Mouse (Mus musculus) stomach, embryonic 16.5 days (tissue): ENCODE measurements around the gene Cacybp. TPM values are rescaled to one million over a fixed set of nuclear protein-coding genes. Genes with fewer than 3 reads are reported as not detected.

Experiments used
- ATAC-seq: fragments of 200-750 bp; cut with Nextera tagmentation; 2 replicates; pipeline ENCODE4 v1.8.0; 2017; ENCODE audit warnings: moderate number of reproducible peaks, moderate TSS enrichment; ENCODE audit not compliant: insufficient read depth, low FRiP score
- H3K27ac ChIP-seq: fragments of 300-500 bp; sonication (generic); 2 replicates; pipeline ENCODE4 v1.5.1; 2014; ENCODE audit warnings: low read length
- H3K27me3 ChIP-seq: fragments of 300-500 bp; sonication (generic); 2 replicates; pipeline ENCODE4 v1.6.1; 2014; ENCODE audit warnings: low read length, control low read depth, mixed read lengths; ENCODE audit not compliant: control insufficient read depth, insufficient read depth
- H3K36me3 ChIP-seq: fragments of 300-500 bp; sonication (generic); 2 replicates; pipeline ENCODE4 v1.6.1; 2014; ENCODE audit warnings: low read length; ENCODE audit not compliant: control insufficient read depth, insufficient read depth
- H3K4me1 ChIP-seq: fragments of 300-500 bp; sonication (generic); 2 replicates; pipeline ENCODE4 v1.6.1; 2014; ENCODE audit warnings: low read length, control low read depth, mixed read lengths; ENCODE audit not compliant: control insufficient read depth, insufficient read depth
- H3K4me2 ChIP-seq: fragments of 300-500 bp; sonication (generic); 2 replicates; pipeline ENCODE4 v1.6.1; 2014; ENCODE audit warnings: low read depth, low read length, mixed read lengths
- H3K4me3 ChIP-seq: fragments of 300-500 bp; sonication (generic); replicated peaks from 2 replicates; pipeline ENCODE4 v1.5.1; 2014; ENCODE audit warnings: mild to moderate bottlenecking, low read length
- H3K9ac ChIP-seq: fragments of 300-500 bp; sonication (generic); 2 replicates; pipeline ENCODE4 v1.6.1; 2014; ENCODE audit warnings: low read length
- H3K9me3 ChIP-seq: fragments of 300-500 bp; sonication (generic); replicated peaks from 2 replicates; pipeline ENCODE4 v1.6.1; 2016; ENCODE audit warnings: low read length, control low read depth; ENCODE audit not compliant: control insufficient read depth
- WGBS: fragments of 180-500 bp; shearing (Covaris S2); extraction: QIAGEN DNeasy Blood & Tissue Kit; methylation state at CpG from one replicate; pipeline ENCODE4 v1.1.7; 2014; 5-methylcytosine and 5-hydroxymethylcytosine counted together
- polyA plus RNA-seq: library from polyadenylated mRNA; unstranded; fragments of >200 nt; fragmentation: Nextera tagmentation; extraction: Ambion mirVana; gene quantifications from 2 replicates; pipeline ENCODE4 v1.2.1, GENCODE M21; 2015

The Cacybp gene
- polyA plus RNA-seq, 1 experiment from 2014 or later = 189 TPM

DNA sequence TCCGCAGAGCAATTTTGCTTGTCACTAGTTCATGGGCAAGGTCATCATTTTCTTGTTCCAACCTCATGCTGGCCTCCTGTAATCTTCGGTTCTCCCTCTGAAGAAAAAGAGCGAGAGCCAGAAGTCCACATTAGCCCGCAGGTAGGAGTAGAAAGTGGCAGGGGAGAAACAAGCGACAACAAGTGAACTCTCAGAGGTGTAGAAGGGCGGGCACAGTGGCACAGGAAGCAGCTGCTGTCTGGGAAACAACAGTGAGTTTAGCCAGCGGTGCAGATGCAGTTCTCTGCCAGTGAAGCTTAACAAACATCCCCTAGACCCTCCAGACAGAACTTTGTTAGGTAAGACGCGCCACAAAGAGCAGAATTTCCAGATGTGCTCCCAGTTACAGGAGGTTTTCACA is 34.8 kb upstream of the Cacybp start:
- Histone ChIP-seq H3K4me3 (no peak overlapping the region), H3K27ac (no peak overlapping the region), H3K9ac (no peak overlapping the region), H3K36me3 (no peaks in the 10 kb centered on the region), H3K27me3 (no peaks in the 10 kb centered on the region), H3K4me1 (no peaks in the 10 kb centered on the region), H3K9me3 (no peaks in the 10 kb centered on the region), H3K4me2 (no peak overlapping the region)
- ATAC-seq = no peak
- WGBS = 85% methylated on average over 9 of the region's 9 CpGs

DNA sequence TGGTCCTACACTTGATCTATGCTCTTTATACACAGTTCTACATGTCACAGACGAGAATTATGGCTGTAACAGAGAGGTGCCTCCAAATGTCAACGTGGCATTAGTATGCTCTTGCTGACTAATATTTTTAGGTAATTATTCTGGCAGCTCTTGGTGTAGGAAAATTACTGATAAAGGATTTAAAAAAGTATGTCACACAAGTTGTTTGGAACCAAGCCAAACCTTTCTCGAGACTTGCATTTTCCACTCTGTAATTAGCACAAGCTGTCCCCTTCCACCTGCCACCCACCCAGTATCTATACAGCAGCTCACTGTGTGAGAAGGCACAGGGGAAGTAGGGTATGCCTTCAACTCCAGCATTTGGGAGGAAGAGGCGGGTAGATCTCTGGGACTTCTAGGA is 34.2 kb upstream of the Cacybp start:
- ATAC-seq = no peak
- no peak overlapping the region for H3K4me2 ChIP-seq
- no peaks in the 10 kb centered on the region for H3K27me3 ChIP-seq
- WGBS = 61% methylated on average over 4 of the region's 4 CpGs
- no peaks in the 10 kb centered on the region for H3K9me3 ChIP-seq
- H3K4me3 ChIP-seq = no peak overlapping the region
- H3K27ac ChIP-seq = no peak overlapping the region
- no peak overlapping the region for H3K9ac ChIP-seq
- no peaks in the 10 kb centered on the region for H3K4me1 ChIP-seq
- H3K36me3 ChIP-seq = no peaks in the 10 kb centered on the region

DNA sequence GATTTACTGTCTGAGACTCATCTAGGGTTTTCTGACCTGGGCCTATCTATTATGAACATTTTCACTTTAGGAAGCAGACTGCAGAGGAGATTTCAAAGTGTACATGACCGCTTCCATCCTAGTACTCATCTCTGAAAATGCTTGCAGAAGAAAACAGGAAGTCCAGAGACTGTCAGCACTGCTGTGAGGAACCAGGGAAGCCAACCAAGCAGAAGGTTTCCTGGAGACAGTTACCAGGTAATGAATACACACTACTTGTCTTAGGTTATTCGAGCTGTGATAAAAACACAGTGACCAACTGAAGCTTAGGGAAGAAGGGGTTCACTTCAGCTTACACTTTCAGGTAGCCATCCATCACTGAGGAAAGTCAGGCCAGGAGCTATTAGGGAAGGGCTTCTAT is 33.3 kb upstream of the Cacybp start:
- Histone ChIP-seq H3K4me2 (no peak overlapping the region), H3K9ac (no peak overlapping the region), H3K27me3 (no peaks in the 10 kb centered on the region), H3K4me3 (no peak overlapping the region), H3K9me3 (no peaks in the 10 kb centered on the region), H3K36me3 (0 out of 2 replicates have a peak, but pooled peaks cover 4% of the 10 kb centered on the region), H3K27ac (no peak overlapping the region), H3K4me1 (no peaks in the 10 kb centered on the region)
- 66% methylated on average over 2 of the region's 2 CpGs for WGBS
- ATAC-seq = no peak

DNA sequence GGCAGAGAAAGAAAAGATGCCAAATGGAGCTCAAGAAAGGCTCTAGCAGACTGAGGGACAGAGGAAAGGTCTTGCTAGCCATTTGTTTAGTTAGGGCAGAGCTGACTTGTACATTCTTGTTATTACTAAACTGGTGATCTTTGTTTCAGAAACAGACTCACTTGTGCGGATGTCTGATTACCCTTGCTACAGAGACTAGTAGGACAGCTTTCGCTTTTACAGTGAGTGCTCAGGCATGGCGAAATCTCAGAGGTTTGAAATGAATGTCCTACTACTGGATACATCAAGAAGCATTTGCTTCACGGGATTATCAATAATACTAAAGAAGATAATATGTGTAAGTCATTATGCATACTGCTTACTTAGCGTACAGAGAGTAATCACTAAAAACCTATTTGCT is 32.0 kb upstream of the Cacybp start:
- 86% methylated on average over 5 of the region's 5 CpGs for WGBS
- 0 out of 2 replicates have a peak, but pooled peaks cover 4% of the 10 kb centered on the region for H3K36me3 ChIP-seq
- H3K9ac ChIP-seq = no peak overlapping the region
- H3K4me1 ChIP-seq = no peaks in the 10 kb centered on the region
- no peak overlapping the region for H3K27ac ChIP-seq
- no peak for ATAC-seq
- H3K4me3 ChIP-seq = no peak overlapping the region
- no peaks in the 10 kb centered on the region for H3K27me3 ChIP-seq
- H3K4me2 ChIP-seq = no peak overlapping the region
- 0 out of 2 replicates have a peak, but pooled peaks cover 3% of the 10 kb centered on the region for H3K9me3 ChIP-seq

DNA sequence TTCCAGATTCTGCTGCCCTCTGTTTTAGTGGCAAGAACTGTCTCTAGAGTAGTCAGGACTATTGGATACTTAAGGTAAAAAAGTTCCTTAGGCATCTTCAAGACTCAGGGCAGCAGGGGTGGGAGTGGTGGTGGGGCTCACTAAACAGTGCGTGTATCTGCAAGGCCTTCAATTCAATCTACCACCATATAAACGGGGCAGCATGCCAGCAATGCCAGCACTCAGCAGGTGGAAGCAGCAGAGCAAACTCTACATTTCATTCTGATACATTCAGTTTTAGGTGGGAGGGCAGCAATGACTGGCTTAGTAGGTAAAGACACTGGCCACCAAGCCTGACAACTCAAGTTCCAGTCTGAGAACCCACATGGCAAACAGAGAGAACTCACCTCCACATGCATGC is 27.4 kb upstream of the Cacybp start:
- Histone ChIP-seq H3K9ac (no peak overlapping the region), H3K36me3 (0 out of 2 replicates have a peak, but pooled peaks cover 4% of the 10 kb centered on the region), H3K27ac (no peak overlapping the region), H3K4me2 (no peak overlapping the region), H3K4me1 (no peaks in the 10 kb centered on the region), H3K27me3 (no peaks in the 10 kb centered on the region), H3K4me3 (no peak overlapping the region), H3K9me3 (0 out of 2 replicates have a peak, but pooled peaks cover 3% of the 10 kb centered on the region)
- no peak for ATAC-seq
- WGBS = 89% methylated on average over 2 of the region's 2 CpGs

- ATAC-seq = no peak
- Histone ChIP-seq H3K36me3 (0 out of 2 replicates have a peak, but pooled peaks cover 4% of the 10 kb centered on the region), H3K4me2 (no peak overlapping the region), H3K27me3 (no peaks in the 10 kb centered on the region), H3K9me3 (0 out of 2 replicates have a peak, but pooled peaks cover 3% of the 10 kb centered on the region), H3K27ac (no peak overlapping the region), H3K4me3 (no peak overlapping the region), H3K9ac (no peak overlapping the region), H3K4me1 (no peaks in the 10 kb centered on the region)
- 93% methylated on average over 1 of the region's 1 CpGs for WGBS
These were observed 26.3 kb upstream of the Cacybp start for GRCm38 (mm10) chr1:160238852-160239443.

GRCm38 (mm10) chr1:160237981-160238380 is 25.3 kb upstream of the Cacybp start:
- Histone ChIP-seq H3K4me3 (no peak overlapping the region), H3K9me3 (0 out of 2 replicates have a peak, but pooled peaks cover 3% of the 10 kb centered on the region), H3K27me3 (no peaks in the 10 kb centered on the region), H3K9ac (no peak overlapping the region), H3K27ac (no peak overlapping the region), H3K4me1 (no peaks in the 10 kb centered on the region), H3K4me2 (no peak overlapping the region), H3K36me3 (0 out of 2 replicates have a peak, but pooled peaks cover 4% of the 10 kb centered on the region)
- WGBS = 88% methylated on average over 2 of the region's 2 CpGs
- no peak for ATAC-seq

DNA sequence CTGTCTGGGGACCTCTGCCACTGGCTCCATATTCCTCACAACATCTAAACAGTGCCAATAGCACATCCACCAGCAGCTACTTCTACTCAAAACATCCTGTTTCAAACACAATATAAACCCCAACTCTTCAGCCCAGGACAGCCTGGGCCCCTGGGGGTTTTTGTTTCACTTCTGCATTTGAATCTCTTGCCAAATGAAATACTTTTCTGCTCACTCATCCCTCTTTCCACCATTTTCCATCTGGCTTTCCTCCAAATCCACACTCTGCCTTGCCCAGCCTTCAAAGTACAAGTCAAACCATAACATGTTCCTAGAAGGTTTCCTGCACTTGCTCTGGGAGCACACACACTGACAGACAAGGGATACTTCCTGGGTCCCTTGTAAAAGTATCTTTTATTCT is 21.2 kb upstream of the Cacybp start:
- peak; percentile 53; the same call in 1 of the 2 replicates for ATAC-seq
- Histone ChIP-seq H3K9me3 (no peaks in the 10 kb centered on the region), H3K9ac (no peak overlapping the region), H3K36me3 (no peaks in the 10 kb centered on the region), H3K4me2 (no peak overlapping the region), H3K27ac (peak overlapping the region; percentile 5; the same call in 1 of the 2 replicates), H3K27me3 (no peaks in the 10 kb centered on the region), H3K4me1 (no peaks in the 10 kb centered on the region), H3K4me3 (no peak overlapping the region)

DNA sequence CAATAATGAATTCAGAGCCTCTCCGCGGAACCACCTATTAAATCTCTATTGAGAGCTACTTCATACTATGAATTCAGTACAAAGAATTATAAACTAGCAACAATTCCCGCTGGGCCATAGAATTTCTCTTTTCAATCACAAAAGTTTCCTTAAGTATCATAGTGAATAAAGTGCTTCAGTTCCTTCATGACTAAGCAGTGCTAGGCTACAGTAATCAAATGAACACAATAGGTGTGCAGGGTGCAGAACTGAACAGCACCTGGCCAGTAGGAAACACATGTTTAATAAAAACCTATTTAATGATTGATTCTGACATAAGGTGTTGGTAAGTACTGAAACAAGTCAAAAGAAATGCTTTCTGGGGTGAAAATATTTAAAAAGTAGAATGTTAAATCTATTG is 19.4 kb upstream of the Cacybp start:
- no peaks in the 10 kb centered on the region for H3K27me3 ChIP-seq
- H3K27ac ChIP-seq = no peak overlapping the region
- H3K9ac ChIP-seq = no peak overlapping the region
- 95% methylated on average over 3 of the region's 3 CpGs for WGBS
- no peak overlapping the region for H3K4me3 ChIP-seq
- no peaks in the 10 kb centered on the region for H3K36me3 ChIP-seq
- H3K4me2 ChIP-seq = no peak overlapping the region
- no peaks in the 10 kb centered on the region for H3K4me1 ChIP-seq
- H3K9me3 ChIP-seq = no peaks in the 10 kb centered on the region
- ATAC-seq = no peak
